Mouse (Mus musculus): ENCODE measurements around the gene Gmfb.
A peak's percentile ranks its signal among the peaks of the same experiment; 100 is the strongest.

Gmfb gene

DNA sequence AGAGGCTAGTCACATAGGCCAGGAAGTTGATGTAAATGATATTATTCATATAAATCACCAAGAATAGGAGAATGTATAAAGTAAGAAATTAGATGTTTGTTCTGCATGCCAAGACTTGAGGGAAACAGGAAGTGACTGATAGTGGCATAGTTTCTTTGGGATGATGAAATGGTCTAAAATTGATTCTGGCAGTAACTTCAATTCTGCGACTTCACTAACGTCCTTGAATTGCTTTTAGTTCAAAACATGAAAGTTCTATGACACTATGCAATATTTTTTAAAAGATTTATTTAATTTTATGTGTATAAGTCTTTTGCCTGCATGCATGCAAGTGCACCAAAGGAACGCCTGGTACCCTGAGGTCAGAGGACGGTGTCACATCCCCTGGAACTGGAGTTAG lies 18.8 kb downstream of the Gmfb start:
- DNase-seq (ENCODE audit: low read depth, low spot score) = no peak

DNA sequence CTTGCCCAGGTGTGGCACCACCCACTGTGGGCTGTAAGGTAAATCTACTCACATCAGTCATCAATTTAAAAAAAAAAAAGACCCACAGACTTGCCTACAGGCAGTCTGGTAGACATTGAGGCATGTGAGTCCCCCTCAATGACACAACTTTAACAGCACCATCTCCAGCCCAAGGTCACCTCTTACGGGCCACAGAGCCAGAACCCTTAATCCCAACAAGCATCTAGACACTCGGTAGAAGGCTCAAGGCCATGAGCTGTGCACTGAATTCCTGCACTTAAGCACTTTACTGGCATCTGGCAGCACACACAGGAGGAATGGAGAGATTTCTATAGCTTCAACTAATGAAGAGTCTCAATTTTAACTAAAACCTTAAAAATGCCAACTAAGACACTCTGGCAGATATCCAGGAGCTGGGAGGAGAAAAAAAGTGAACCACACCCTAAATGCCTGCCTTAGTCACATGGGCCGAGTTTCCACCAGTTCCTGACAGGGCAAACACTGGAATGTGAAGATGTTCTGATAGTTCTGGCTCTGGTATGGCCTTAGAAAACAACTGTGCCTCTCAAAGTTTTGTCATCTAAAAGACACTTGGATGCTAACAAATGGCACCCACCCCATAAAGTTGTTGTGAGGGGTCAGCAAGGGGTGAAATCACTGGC lies 21.2 kb downstream of the Gmfb start:
- DNase-seq (ENCODE audit: low read depth, low spot score) = no peak

DNA sequence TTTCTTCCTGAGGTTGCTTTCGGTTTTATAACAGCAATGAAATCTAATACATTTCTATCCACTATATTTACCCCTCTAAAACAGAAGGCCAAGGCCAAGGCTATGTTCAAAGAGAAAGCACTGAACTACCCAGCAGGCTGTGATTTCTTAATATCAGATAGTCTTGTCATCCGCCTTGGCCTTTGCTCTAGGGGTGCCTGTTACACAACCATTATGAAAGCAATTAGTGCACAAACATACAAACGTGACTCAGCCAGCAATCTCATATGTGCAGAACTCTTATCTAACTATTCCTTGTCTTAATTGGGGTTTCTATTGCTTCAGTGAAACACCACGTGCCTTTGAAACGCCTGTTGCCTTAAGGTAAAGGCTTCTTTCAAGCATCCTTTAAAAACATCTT lies 27.9 kb downstream of the Gmfb start:
- no peak for DNase-seq (ENCODE audit: low read depth, low spot score)

DNA sequence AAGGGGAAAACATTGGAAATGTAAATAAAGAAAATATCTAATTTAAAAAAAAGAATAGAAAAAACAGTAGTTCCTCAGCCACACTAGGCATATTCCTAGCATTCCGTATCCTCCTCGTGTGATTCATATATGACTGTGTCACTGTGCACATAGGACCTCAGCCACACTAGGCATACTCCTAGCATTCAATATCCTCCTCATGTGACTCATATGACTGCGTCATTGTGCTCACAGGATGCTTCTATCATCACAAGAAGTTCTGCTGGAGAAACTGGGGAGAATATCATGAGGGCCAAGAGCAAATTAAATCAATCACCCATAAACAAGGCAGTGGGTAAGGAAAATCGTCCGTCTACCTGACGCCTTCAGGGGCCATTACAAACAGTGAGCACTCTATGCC lies 31.3 kb downstream of the Gmfb start:
- DNase-seq (ENCODE audit: low read depth, low spot score) = no peak

DNA sequence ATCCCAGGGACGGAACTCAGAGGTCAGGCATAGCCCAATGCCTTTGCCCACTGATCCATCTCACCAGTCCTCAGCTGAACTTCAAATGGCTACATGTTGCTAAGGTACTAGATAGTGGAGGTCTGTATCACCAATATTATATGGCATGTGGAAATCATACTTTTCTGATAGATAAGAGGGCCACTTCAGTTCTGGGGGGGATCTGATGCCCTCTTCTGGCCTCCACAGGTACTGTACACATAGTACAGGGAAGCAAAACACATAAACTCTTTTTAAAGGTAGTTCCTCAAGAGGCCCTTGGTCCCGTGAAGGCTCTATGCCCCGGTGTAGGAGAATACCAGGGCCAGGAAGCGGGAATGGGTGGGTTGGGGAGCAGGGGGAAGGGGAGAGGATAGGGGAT lies 31.7 kb downstream of the Gmfb start:
- peak; percentile 52 for DNase-seq (ENCODE audit: low read depth, low spot score)

DNA sequence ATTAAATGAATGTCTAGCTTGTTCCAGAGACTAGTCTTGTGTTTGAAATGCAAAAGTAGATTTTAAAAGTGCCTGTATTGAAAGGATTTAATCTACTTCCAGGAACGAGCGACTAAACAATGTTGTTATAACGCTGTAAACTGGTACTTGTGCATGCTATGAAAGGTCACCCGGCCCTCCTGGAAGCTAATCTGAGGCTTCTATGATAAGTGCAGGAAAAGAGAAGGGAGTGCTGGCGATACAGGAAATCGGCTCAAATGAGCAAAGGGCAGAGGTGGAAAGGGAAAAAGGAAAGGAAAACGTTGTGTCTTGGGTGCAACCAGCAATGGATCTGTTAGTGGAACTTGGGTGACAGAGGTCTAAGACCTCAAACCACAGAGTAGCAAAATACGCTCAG lies 33.5 kb downstream of the Gmfb start:
- no peak for DNase-seq (ENCODE audit: low read depth, low spot score)

DNA sequence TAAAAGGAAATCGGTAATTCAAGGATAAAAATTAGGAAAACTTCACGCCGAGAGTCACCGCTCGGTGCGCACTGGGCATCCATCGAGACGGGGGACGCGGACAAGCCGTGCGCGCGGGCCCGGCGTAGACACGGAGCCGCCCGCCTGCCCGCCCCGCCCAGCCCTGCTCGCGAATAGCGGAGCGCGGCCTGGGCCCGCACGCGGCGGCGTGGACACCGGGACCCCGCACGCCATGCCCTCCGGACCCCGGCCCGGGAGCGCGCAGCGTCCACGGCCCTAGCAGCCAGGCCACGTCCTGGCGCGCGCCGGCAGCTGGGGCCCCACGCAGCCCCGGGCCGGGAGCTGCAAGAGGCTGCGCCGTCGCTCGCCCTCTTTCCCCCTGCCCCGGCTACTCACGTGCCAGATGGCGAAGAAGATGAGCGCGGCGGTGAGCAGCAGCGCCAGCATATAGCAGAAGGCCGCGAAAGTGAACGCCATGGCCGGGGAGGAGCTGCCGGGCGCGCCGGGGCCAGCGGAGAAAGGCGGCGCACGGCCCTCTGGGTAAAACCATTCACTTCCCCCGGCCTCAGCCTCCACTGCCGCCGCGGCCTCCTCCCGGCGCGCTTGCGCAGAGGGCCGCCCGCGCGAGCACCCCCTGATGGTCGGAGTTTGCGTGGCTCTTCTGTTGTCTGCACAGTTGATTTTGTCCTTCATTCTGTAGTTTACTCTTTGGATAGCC lies 34.1 kb downstream of the Gmfb start, which contains the start of gene Cnih1:
Cnih1 (minus strand) TSS at position 625 of the 718 bp plus-strand sequence.
- peak; percentile 88 for DNase-seq (ENCODE audit: low read depth, low spot score)

DNA sequence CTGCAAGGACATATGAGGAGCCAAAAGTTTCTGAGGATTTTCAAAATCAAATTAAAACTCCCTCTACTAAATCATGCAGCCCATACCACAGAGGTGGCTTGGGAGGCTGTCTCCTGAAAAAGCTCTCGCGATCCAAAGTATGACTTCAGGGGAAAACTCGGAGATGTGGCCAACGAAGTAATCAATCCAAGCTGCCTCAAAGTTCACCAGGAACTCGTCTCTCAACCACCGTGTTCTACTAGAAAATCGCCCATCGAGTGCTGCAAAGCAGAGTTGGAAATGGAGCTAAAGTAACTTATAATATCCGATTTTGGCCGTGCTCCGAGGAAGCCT lies 34.6 kb downstream of the Gmfb start:
- DNase-seq (ENCODE audit: low read depth, low spot score) = peak; percentile 41

DNA sequence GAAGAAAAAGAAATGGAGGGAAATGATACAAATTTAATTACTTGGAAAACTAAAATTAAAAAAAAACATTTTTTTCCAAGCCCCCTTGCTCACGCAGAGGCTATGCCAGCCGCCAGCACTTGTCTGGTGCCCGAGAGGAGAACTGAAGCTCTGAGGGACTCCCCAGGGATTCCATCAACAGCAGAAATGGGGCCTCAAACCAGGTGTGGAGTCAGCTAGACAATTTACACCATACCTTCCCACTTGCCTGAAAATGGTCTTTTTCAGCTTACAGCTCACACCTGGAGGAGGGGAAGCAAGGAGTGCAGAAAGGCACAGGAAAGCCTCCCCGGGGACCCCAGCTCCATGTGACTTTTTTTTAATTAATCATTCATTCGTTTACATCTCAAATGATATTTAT lies 36.8 kb downstream of the Gmfb start:
- no peak for DNase-seq (ENCODE audit: low read depth, low spot score)

DNA sequence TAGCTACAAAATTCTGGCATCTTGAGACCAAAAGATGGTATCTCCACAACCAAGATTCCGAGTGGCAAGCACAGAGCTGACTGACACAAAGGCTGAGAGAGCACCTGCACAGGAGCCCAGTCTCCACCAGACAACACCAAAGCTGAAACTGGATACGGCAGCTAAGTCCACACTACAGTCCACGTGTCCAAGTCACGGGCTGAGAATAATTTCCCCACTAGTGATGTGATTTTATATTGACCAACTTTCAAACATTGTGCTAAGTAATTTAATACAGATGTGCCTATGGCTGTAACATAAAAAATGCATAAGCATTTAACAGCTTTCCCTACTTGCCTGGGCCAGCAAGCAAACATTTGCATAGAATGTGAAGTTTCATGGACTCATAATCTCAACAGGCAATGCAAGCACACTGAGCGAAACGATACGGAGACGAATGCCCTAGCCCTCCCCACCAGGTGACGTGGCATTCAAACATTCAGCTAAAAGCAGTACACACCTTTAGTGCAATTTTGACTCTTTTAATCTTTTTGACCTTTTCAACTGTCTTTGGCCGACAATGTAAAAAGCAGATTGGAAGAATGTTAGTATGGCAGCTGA lies 38.6 kb downstream of the Gmfb start:
- DNase-seq (ENCODE audit: low read depth, low spot score) = no peak

DNA sequence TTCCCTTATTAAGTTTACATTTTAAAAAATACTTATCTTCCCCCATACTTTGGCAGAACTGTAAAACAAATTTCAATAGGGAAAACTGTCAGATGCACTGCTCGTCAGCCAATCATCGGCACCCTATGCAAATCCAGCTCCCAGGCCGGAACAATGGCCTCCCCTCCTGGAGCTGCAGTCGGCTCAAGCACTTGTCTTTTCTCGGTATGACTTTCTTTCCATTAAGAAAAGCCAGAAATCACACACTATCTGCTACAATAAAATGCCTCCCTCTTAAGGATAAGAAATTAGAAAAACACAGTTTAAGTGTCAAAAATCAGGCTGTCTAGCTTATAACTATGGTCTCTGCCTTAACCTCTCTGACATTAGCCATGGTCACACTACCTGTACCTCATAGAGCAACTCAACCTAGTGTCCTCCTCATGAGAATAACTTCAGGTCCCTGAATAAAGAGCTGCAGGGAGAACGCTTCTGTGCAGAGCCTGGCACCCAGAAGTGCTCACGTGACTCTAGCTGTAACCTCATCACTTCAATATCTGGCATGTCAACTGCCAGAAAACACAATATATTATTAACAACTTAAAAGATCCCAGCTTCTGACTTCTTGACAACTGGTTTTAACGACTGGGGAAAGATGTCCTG lies 39.7 kb downstream of the Gmfb start:
- DNase-seq (ENCODE audit: low read depth, low spot score) = no peak

DNA sequence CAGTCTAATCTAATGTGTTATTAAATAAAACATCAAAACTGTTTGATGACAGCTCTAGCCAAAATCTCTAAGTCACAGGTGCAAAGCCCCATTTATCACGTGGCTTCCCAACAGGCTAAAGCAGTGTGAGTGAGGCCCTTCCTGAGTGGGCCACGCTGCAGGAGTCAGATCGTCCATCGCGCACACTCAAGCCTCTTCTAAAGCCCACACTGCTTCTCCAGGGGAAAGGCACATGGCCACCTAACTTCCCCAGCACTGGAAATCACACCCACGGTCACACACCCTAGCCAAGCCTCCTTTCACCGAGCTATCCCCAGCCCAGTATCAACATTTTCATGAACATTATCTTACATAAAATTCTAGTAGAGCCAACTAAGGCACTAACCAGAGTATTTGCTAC lies 41.0 kb downstream of the Gmfb start:
- no peak for DNase-seq (ENCODE audit: low read depth, low spot score)

DNA sequence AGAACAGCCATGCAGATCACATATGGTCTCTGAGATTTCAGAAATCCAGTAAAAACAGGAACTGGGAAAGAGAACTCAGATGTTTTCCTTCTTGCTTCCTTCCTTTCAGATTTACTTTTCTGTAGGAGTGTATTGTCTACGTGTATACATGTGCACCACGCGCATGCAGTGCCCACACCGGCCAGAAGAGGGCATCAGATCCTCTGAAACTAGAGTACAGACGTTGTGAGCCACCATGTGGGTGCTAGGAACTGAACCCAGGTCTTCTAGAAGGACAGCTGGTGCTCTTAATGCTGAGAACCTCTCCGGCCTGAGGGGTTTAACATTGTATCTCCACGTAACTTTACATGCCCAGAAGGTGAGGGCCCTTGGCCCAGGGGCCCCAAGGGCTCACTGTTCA lies 42.8 kb downstream of the Gmfb start:
- DNase-seq (ENCODE audit: low read depth, low spot score) = peak; percentile 60

DNA sequence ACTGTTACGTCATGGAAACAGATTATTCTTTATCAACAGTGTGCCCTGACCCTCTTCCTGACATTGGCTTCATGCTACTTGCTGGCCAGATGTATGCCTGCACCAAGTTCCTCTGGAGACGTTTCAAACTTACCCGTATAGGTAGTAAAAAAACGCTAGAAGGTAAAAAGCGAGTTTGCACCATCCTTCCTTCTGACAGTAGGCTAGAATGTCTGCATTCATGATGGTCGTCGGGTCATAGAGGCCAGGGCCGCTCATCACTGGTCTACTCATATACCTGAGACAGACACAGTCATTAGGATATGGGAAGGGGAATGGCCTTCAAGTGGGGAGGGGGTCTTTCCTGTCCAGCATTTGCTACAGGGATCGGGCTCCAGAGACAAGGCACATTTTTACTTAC lies 43.3 kb downstream of the Gmfb start:
- DNase-seq (ENCODE audit: low read depth, low spot score) = no peak

DNA sequence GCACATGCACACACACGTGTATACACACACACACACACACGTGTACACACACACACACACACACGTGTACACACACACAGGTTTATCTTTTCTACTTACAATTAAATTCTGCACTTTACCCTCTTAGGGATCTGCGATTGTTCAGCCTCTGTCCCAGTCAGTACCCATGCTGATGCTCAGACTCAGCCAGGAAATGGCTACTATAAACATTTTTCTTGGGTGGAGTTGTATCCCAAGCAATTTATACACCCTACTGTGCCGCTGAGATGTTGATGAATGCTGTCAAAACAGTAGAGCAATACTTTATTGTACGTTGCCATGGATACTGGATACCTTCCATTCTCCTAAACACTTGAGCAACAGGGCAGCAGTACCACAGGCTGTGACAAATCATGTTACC lies 52.0 kb downstream of the Gmfb start:
- DNase-seq (ENCODE audit: low read depth, low spot score) = no peak

DNA sequence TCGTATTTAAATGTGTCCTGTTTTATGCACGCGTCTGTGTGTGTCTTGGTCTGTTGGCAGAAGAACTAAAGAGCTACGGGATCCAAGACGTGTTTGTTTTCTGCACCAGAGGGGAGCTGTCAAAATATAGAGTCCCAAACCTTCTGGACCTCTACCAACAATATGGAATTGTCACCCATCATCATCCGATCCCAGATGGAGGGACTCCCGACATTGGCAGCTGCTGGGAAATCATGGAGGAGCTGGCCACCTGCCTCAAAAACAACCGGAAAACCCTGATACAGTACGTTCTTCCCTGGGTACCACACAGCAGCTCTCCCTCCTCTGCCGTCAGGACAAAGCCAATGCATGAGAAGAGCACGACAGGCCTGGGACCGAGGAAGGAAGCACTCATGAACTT lies 54.9 kb downstream of the Gmfb start:
- DNase-seq (ENCODE audit: low read depth, low spot score) = no peak

DNA sequence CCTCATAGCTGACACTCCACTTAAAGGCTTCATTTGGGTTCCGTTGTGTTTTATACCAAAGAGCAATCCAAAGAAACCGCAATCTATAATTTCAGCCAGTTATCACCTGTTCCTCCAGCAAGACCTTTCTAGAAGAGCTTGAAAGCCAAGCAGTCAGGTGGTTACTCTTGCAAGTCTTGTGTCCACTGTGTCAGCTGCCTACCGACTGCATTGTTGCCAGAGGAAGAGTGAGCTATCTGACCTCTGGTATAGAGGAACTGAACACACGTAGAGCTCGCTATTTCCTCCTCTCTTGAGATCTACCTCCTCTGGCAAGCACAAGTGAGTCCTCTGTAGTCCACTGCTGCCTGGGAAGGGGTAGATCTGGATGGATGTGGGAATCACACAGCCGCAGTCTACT lies 60.9 kb downstream of the Gmfb start:
- no peak for DNase-seq (ENCODE audit: low read depth, low spot score)

DNA sequence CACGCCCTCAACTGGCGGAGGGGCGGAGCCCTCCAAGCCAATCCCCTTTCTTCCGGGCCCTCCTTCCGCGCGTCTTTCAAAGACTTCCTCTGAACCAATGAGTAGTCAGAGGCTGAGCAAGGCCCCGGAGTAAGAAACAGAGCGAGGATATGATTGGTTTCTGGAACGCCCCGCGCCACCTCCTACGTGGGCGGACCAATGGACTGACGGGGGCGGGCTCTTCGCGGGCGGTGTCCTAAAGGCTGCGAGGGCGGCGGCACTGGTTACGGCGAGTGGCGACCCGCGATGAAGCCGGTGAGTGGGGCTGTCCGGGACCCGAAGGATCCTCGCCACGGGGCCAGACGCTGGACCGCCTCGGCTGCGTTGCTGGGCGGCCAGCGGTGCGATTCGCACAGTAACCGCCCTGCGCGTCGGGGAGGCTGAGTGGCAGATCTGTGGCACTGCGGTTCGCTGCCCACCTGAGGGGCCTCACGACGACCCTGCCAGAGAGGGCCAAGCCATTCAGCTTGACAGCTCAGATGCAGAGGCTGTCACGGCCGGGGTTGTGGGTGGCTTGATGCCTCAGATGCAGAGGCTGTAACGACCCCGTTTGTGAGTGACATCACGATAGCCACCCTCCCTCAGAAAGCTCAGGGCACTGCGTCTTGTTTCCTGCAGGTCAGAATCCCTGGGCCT lies 61.5 kb downstream of the Gmfb start, which contains the start of gene Cdkn3:
Cdkn3 (plus strand) TSS at position 187 of the 675 bp plus-strand sequence.
- DNase-seq (ENCODE audit: low read depth, low spot score) = peak; percentile 98

DNA sequence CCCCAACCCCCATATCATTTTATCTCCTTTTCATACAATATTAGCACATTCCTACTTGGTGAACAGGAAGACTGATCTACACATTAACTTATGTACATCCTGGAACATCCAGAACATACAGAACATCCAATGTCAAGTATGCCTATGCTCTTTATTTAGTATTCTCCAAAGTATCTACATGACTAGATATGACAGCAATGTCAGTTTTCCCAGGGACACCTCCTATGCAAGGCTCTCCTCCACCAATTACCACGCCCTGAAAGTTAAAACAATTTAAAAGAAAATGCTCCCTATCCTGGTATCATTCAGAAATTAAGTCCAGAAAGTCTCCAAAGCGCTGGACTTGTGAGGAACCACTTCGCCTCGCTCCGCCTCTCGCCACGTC lies 62.1 kb downstream of the Gmfb start:
- no peak for DNase-seq (ENCODE audit: low read depth, low spot score)
